Mouse (Mus musculus): Measurements from ENCODE around the gene Tmem30a. TPM values are rescaled to one million over a fixed set of nuclear protein-coding genes. Genes with fewer than 3 reads are reported as not detected.
A peak's percentile ranks its signal among the peaks of the same experiment; 100 is the strongest.

Tmem30a gene
- 114 and 129 TPM in 2 replicates for polyA plus RNA-seq (2015; fragmentation: Nextera tagmentation; extraction: Ambion mirVana)

- H3K36me3 ChIP-seq: no peaks in the 10 kb centered on the region
- peak within 1 kb of the TSS; percentile 86 for H3K9ac ChIP-seq (replicated peaks)
- under 1% methylated on average over 91 of the region's 91 CpGs for WGBS
- peak within 1 kb of the TSS; percentile 90 for H3K27ac ChIP-seq (replicated peaks)
- peak; percentile 98 for ATAC-seq (ENCODE audit: low FRiP score)
- peak within 1 kb of the TSS; percentile 83 for H3K4me3 ChIP-seq (replicated peaks)
- H3K9me3 ChIP-seq (replicated peaks): no peaks in the 10 kb centered on the region
- peaks cover 30% of the 10 kb centered on the region for H3K4me1 ChIP-seq
- no peaks in the 10 kb centered on the region for H3K27me3 ChIP-seq (replicated peaks)
- peak within 1 kb of the TSS; percentile 72 for H3K4me2 ChIP-seq
Measured at GRCm38 (mm10) chr9:79792841-79793835, at the start of gene Tmem30a. Tmem30a (minus strand) TSS chr9:79793507.

GRCm38 (mm10) chr9:79842615-79843014, 49.3 kb upstream of the Tmem30a start:
- no peak overlapping the region for H3K4me3 ChIP-seq (replicated peaks)
- no peak overlapping the region for H3K4me2 ChIP-seq
- no peaks in the 10 kb centered on the region for H3K27me3 ChIP-seq (replicated peaks)
- H3K9me3 ChIP-seq (replicated peaks): no peaks in the 10 kb centered on the region; the same call in 1 of the 2 replicates
- no peaks in the 10 kb centered on the region for H3K4me1 ChIP-seq
- 91% methylated on average over 6 of the region's 6 CpGs for WGBS
- no peak for ATAC-seq (ENCODE audit: low FRiP score)
- H3K36me3 ChIP-seq: no peaks in the 10 kb centered on the region
- no peak overlapping the region for H3K9ac ChIP-seq (replicated peaks)
- no peak overlapping the region for H3K27ac ChIP-seq (replicated peaks)

GRCm38 (mm10) chr9:79842028-79842427, 48.7 kb upstream of the Tmem30a start:
- Histone ChIP-seq H3K4me2 (no peak overlapping the region), H3K27ac (replicated peaks) (no peak overlapping the region), H3K9ac (replicated peaks) (no peak overlapping the region), H3K9me3 (replicated peaks) (no peaks in the 10 kb centered on the region; the same call in 1 of the 2 replicates), H3K4me1 (no peaks in the 10 kb centered on the region), H3K36me3 (no peaks in the 10 kb centered on the region), H3K4me3 (replicated peaks) (no peak overlapping the region), H3K27me3 (replicated peaks) (no peaks in the 10 kb centered on the region)
- ATAC-seq (ENCODE audit: low FRiP score): no peak

- no peak overlapping the region for H3K4me2 ChIP-seq
- no peaks in the 10 kb centered on the region for H3K4me1 ChIP-seq
- no peak overlapping the region for H3K27ac ChIP-seq (replicated peaks)
- H3K9ac ChIP-seq (replicated peaks): no peak overlapping the region
- no peaks in the 10 kb centered on the region for H3K36me3 ChIP-seq
- WGBS: 92% methylated on average over 1 of the region's 1 CpGs
- no peaks in the 10 kb centered on the region for H3K27me3 ChIP-seq (replicated peaks)
- no peaks in the 10 kb centered on the region for H3K9me3 ChIP-seq (replicated peaks)
- H3K4me3 ChIP-seq (replicated peaks): no peak overlapping the region
- ATAC-seq (ENCODE audit: low FRiP score): no peak
Measured at GRCm38 (mm10) chr9:79831294-79831693, 38.0 kb upstream of the Tmem30a start.

- no peaks in the 10 kb centered on the region for H3K9me3 ChIP-seq (replicated peaks)
- no peaks in the 10 kb centered on the region for H3K4me1 ChIP-seq
- ATAC-seq (ENCODE audit: low FRiP score): no peak
- H3K27ac ChIP-seq (replicated peaks): no peak overlapping the region
- H3K27me3 ChIP-seq (replicated peaks): no peaks in the 10 kb centered on the region
- H3K4me3 ChIP-seq (replicated peaks): no peak overlapping the region
- H3K36me3 ChIP-seq: no peaks in the 10 kb centered on the region
- WGBS: 15% methylated on average over 4 of the region's 4 CpGs
- H3K4me2 ChIP-seq: no peak overlapping the region
- no peak overlapping the region for H3K9ac ChIP-seq (replicated peaks)
Measured at GRCm38 (mm10) chr9:79830874-79831273, 37.6 kb upstream of the Tmem30a start.

- WGBS: 54% methylated on average over 23 of the region's 23 CpGs
- Histone ChIP-seq H3K9ac (replicated peaks) (no peak overlapping the region), H3K27ac (replicated peaks) (no peak overlapping the region)
Measured at GRCm38 (mm10) chr9:79829842-79830800, 36.8 kb upstream of the Tmem30a start.

GRCm38 (mm10) chr9:79827072-79827471, 33.8 kb upstream of the Tmem30a start:
- Histone ChIP-seq H3K9ac (replicated peaks) (no peak overlapping the region), H3K27ac (replicated peaks) (no peak overlapping the region), H3K9me3 (replicated peaks) (no peaks in the 10 kb centered on the region), H3K4me2 (no peak overlapping the region), H3K4me3 (replicated peaks) (no peak overlapping the region), H3K27me3 (replicated peaks) (no peaks in the 10 kb centered on the region), H3K4me1 (no peaks in the 10 kb centered on the region), H3K36me3 (no peaks in the 10 kb centered on the region)
- WGBS: 58% methylated on average over 2 of the region's 2 CpGs
- ATAC-seq (ENCODE audit: low FRiP score): no peak

More at GRCm38 (mm10) chr9:79829842-79830800, 36.8 kb upstream of the Tmem30a start:
- Histone ChIP-seq H3K4me3 (replicated peaks) (peak overlapping the region; percentile 15; the same call in 1 of the 2 replicates), H3K36me3 (no peaks in the 10 kb centered on the region), H3K9me3 (replicated peaks) (no peaks in the 10 kb centered on the region), H3K27me3 (replicated peaks) (no peaks in the 10 kb centered on the region), H3K4me1 (no peaks in the 10 kb centered on the region), H3K4me2 (peak overlapping the region; percentile 40)
- ATAC-seq (ENCODE audit: low FRiP score): no peak

GRCm38 (mm10) chr9:79825526-79825925, 32.2 kb upstream of the Tmem30a start:
- Histone ChIP-seq H3K4me1 (no peaks in the 10 kb centered on the region), H3K4me2 (no peak overlapping the region), H3K9me3 (replicated peaks) (no peaks in the 10 kb centered on the region), H3K27me3 (replicated peaks) (no peaks in the 10 kb centered on the region), H3K27ac (replicated peaks) (no peak overlapping the region), H3K9ac (replicated peaks) (no peak overlapping the region), H3K36me3 (no peaks in the 10 kb centered on the region), H3K4me3 (replicated peaks) (no peak overlapping the region)
- ATAC-seq (ENCODE audit: low FRiP score): no peak
- 29% methylated on average over 7 of the region's 7 CpGs for WGBS

- no peaks in the 10 kb centered on the region for H3K36me3 ChIP-seq
- H3K4me1 ChIP-seq: no peaks in the 10 kb centered on the region
- WGBS: 37% methylated on average over 2 of the region's 2 CpGs
- H3K27me3 ChIP-seq (replicated peaks): no peaks in the 10 kb centered on the region
- H3K4me2 ChIP-seq: no peak overlapping the region
- no peak for ATAC-seq (ENCODE audit: low FRiP score)
- no peaks in the 10 kb centered on the region for H3K9me3 ChIP-seq (replicated peaks)
- H3K27ac ChIP-seq (replicated peaks): no peak overlapping the region
- H3K9ac ChIP-seq (replicated peaks): no peak overlapping the region
- H3K4me3 ChIP-seq (replicated peaks): no peak overlapping the region
Measured at GRCm38 (mm10) chr9:79823856-79824255, 30.5 kb upstream of the Tmem30a start.

GRCm38 (mm10) chr9:79823438-79823837, 30.1 kb upstream of the Tmem30a start:
- WGBS: 14% methylated on average over 4 of the region's 4 CpGs
- Histone ChIP-seq H3K9me3 (replicated peaks) (no peaks in the 10 kb centered on the region), H3K27ac (replicated peaks) (no peak overlapping the region), H3K36me3 (peaks cover 4% of the 10 kb centered on the region; the same call in 1 of the 2 replicates), H3K4me2 (no peak overlapping the region), H3K4me1 (no peaks in the 10 kb centered on the region), H3K27me3 (replicated peaks) (no peaks in the 10 kb centered on the region), H3K9ac (replicated peaks) (no peak overlapping the region), H3K4me3 (replicated peaks) (no peak overlapping the region)
- ATAC-seq (ENCODE audit: low FRiP score): no peak

- Histone ChIP-seq H3K9ac (replicated peaks) (no peak overlapping the region), H3K4me2 (no peak overlapping the region), H3K36me3 (peaks cover 4% of the 10 kb centered on the region; the same call in 1 of the 2 replicates), H3K4me3 (replicated peaks) (no peak overlapping the region), H3K9me3 (replicated peaks) (no peaks in the 10 kb centered on the region), H3K27me3 (replicated peaks) (no peaks in the 10 kb centered on the region), H3K4me1 (no peaks in the 10 kb centered on the region), H3K27ac (replicated peaks) (no peak overlapping the region)
- ATAC-seq (ENCODE audit: low FRiP score): no peak
- 94% methylated on average over 5 of the region's 5 CpGs for whole genome bisulfite sequencing
Measured at GRCm38 (mm10) chr9:79816464-79816863, 23.2 kb upstream of the Tmem30a start.

All from neural tube, embryonic 15.5 days (tissue).